Mouse (Mus musculus) cerebellum, adult 9-10 months (tissue): ENCODE measurements around the gene Sipa1l3.

Experiments
- DNase-seq: peaks from one replicate; pipeline ENCODE4 v3.0.0; 2022

The Sipa1l3 gene

DNA sequence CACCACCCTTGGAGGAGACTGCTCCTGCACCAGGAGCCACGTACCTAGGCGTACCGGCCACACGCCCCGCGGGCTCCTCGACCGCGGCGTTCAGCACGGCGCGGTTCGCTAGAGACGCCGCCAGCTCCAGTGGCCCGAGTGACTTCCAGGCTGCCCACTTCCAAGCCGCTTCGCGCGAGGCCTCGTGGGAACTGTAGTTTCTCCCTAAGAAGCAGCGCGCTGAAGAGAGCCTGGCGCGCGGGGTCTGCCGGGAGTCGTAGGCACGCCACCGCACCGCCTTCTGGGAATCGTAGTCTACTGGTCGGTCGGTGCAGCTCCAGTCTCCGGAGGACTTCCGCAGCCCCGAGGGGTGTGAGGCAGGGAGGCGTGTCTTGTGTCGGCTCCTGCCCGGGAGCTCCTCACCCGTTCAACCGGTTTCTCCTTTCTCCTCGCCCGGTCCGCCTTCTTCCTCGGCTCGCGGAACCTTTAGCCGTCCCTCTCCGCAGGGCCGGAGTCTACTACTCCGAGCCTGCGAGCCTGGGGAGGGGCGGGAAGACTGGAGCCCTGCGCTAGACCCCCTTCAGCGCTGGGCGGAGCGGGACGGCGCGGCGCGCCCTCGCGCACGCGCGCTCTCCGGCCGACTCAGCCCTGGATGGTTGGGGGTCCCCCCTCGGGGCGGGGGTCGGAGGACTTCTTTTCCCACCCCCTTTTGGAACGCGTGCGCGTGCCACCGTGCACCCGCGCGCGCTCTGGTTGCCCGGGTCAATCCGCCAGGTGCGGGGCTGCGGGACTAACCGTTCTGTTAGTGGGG, at the start of gene Sipa1l3:
TSS of gene Sipa1l3 (minus strand) at position 221 of the 790 bp plus-strand sequence.
- peak; percentile 96 for DNase-seq

- no peak for DNase-seq
Observed at GRCm38 (mm10) chr7:29563006-29563405, 44.6 kb upstream of the Sipa1l3 start.

DNA sequence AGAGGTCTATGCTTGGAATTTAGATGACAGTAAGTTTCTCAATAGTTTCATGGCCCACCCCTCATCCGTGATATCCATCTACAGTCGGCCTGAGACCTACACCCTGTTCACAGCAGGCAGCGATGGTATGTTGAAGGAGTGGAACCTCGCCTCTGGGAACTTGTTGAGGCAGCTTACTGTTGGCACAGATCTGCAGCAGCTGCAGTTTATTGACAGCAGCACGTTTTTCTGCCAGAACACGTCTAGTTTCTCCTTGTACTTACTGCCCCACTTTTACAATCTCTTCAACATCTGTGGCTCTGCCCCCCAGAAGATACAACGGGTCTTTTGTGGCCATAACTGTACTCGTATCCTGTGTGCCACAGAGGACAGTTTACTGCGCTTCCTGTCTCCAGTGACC, 42.6 kb upstream of the Sipa1l3 start:
- DNase-seq = no peak

DNA sequence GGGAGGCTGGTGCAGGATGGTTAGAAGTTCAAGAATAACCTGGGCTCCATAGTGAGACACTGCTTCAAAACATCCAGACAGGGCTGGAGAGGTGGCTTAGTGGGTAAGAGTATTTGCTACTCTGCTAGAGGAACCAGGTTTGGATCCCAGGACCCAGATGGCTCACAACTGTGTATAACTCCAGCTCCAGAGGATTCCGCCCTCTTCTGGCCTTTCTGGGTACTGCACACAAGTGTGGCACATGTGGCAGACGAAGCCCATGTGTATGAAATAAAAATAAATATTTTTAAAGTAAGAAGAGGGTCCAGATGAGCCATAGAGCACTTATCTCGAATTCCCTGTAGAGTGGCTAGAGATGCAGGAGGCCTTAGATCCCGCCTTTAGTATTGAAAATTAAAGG, 40.8 kb upstream of the Sipa1l3 start:
- DNase-seq = no peak

GRCm38 (mm10) chr7:29558744-29559143, 40.3 kb upstream of the Sipa1l3 start:
- no peak for DNase-seq

DNA sequence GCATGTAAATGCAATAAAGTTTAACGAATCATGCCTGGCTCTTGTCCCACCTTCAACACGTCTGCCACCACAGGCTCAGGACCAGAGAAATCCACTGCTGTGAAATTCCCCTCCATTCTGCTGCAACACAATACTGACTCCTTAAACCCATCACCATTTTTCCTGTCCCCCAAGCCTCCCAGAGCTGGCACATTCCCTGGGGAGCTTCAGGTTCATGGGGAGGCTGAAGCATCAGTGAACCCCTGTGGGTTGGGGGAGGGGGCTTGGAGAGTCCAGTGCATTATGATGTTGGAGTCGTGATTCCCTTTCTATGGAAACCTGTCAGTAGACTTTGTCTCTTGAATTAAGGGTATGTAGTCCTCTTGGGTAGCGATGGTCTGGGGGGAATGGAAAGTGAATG, 37.8 kb upstream of the Sipa1l3 start:
- DNase-seq = no peak

DNA sequence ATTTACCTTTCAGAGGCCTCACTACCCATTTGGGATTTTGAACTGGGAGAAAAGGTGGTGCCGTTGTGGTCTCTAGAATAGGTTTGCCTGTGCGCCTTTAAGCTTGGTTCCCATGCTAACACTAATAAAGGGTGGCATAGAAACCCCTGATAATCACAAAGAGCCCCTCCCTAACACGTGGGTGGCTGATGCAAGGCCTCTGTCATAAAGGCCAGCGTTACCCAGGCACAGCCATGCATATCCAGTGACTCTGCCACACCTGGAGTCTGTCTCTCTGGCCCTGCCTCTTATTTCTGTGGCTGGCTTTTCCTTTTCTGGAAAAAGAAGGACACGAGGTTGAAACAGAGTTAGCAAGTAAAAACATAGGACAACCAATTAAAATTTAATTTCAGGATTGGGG, 37.1 kb upstream of the Sipa1l3 start:
- DNase-seq = no peak

DNA sequence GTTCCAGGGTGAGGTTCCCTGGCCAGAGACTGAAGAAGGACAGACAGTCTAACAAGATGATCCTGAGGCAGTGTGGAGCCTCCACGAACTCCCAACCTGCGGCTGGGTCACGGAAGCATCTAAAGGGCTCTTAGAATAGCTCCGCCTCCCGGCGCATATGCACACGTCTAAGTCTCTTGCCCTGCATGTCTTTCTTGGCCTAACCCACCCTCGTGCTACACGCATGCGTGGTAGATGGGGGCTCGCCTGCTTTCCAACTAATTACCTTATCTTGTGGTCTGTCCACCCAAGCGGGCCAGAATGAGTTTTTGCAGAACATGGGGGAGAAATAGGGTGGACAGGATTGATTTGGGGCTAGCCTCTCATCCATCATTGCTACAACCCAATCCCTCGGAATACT, 36.6 kb upstream of the Sipa1l3 start:
- DNase-seq = no peak

DNA sequence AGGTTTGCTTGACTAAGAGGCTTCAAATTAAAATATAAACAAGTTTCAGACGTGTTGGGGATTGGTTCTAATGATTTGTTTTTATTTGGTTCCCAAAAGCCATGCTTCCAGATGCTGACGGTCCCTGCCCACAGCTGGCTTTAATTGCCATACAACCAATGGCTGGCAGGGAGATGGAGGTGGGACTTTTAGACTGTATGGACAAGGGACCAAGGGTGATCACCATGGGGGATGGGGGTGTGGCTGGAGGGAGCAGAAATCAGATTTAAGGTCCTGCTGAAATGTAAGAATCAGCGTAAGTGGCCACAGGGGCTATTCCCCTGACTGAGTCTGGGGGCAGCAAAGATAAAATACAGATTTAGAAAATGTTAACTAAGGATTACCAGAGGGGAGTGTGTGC, 32.2 kb upstream of the Sipa1l3 start:
- DNase-seq = no peak

GRCm38 (mm10) chr7:29541608-29542007, 23.2 kb upstream of the Sipa1l3 start:
- no peak for DNase-seq

DNA sequence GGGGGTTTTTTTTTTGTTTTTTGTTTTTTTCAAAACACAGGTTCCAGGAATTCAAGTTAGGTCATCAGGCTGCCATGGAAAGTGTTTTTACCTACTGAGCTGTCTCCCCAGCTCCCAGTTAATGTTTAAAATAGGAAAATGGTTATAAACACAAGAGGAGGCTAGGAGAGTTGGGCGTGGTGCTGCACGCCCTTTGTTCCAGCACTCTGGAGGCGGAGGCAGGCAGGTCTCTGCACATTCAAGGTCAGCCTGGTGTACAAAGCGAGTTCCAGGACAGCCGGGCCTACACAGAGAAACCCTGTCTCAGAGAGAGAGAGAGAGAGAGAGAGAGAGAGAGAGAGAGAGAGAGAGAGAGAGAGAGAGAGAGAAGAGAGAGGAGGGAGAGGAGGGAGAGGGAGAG, 22.7 kb upstream of the Sipa1l3 start:
- no peak for DNase-seq

- DNase-seq = no peak
Observed at GRCm38 (mm10) chr7:29540631-29541030, 22.2 kb upstream of the Sipa1l3 start.

DNA sequence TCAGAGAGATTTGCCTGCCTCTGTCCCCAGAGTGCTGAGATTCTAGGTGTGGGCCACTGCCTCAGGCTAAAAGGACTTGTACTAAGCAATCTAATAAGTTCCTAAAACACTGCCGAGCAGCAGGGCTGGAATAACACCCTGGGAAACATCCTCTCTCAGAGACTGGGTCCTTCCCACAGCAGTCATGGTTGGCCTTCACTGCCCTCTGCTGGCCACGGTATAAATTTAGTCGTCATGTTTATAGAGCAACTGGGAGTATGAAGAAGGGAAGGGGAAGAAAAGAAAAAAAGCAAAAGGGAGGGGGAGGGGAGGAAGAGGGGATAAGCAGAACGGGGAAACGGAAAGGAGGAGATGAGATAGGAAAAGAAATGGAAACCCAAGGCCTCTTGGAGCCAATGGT, 5.3 kb upstream of the Sipa1l3 start:
- DNase-seq = peak; percentile 81

GRCm38 (mm10) chr7:29521841-29522575, 3.6 kb upstream of the Sipa1l3 start:
- DNase-seq = peak; percentile 90

- DNase-seq = peak; percentile 41
Observed at GRCm38 (mm10) chr7:29521365-29521764, 2.9 kb upstream of the Sipa1l3 start.

GRCm38 (mm10) chr7:29520794-29521193, 2.4 kb upstream of the Sipa1l3 start:
- peak; percentile 57 for DNase-seq

DNA sequence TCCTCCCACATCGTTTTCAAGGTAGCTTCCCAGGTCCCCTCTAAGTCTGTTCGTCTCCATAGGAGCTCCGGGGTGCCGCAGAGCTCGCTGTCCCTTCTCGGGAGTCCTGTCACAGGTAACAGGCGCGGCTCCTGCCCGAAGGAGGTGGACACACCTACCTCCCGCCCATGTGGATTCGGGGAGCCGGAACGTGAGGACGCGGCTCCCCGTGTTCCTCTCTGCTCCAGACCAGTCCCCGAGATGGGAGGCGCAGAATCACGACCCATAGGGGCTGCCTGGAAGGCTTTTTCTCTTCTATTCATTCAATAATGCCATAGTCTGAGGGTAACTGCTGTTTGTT, 740 bp upstream of the Sipa1l3 start:
- DNase-seq = peak; percentile 82

DNA sequence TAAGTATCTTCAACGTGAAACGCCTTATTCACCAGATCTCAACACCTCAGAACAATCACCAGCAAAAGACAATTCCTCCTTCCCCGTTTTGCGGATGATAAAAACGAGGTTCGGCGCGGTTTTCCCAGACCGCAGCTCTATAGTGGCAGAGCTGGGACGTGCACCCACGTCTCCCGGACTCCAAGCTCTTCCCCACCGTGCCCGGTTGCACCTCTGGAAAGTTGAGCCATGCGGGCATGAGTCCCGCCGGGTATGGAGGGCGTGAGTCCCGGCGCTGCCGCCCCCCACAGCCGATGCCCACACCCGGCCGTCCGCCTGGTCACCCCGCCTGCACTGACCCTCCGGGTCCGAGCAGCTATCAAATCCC, 404 bp downstream of the Sipa1l3 start:
- no peak for DNase-seq

DNA sequence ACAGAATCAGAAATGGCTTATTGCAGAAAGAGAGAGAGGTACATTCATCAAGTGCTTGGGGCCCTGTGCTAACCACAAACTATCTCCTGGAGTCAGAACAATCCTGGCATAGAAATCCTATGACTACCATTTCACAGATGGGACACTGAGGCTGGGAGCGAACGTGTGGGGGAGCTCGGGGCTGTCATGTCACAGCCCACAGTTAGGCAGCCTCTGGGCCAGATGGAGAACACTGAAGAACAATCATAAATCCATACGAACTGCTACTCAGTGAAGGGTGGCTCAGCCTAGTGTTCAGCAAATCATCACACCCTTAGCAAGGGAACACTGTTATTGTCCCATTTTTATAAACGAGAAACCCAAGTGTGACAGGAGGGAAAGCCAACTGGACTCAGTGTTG, 1.3 kb downstream of the Sipa1l3 start:
- DNase-seq = no peak

- DNase-seq = peak; percentile 26
Observed at GRCm38 (mm10) chr7:29515652-29516051, 2.8 kb downstream of the Sipa1l3 start.

GRCm38 (mm10) chr7:29512729-29513128, 5.7 kb downstream of the Sipa1l3 start:
- peak; percentile 7 for DNase-seq

- DNase-seq = no peak
Observed at GRCm38 (mm10) chr7:29511598-29512275, 6.7 kb downstream of the Sipa1l3 start.

- DNase-seq = no peak
Observed at GRCm38 (mm10) chr7:29508522-29508921, 9.9 kb downstream of the Sipa1l3 start.
